Mouse (Mus musculus): Measurements from ENCODE around the gene Olfr488. TPM values are rescaled to one million over a fixed set of nuclear protein-coding genes. Genes with fewer than 3 reads are reported as not detected.

Olfr488 gene
- not detected in 2 replicates for polyA plus RNA-seq (2012; rRNA removed)

GRCm38 (mm10) chr7:108258247-108258646 is at the start of gene Olfr488:
Gene Olfr488, minus strand, starts transcription at chr7:108258347.

DNA sequence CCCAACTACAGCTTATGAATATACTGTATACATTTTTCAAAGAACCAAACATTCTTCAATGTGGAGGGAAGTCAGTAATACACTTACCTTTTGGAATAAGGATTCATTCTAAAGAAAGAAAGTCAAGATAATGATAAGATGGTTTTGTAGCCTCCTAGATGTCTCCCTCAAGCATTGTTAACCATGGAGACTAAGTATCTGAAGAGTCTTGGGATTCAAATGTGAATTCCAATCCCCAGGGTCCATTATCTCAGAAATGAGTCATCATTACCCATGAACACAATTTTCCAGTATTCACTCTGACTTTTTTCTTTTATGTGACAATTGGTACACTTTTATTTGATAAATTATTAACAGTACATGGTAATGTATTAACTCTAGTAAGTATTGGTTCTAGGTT is 30.7 kb upstream of the Olfr488 start, which contains the start of gene Olfr490:
Olfr490 (minus strand) TSS at position 101 of the 400 bp plus-strand sequence.

DNA sequence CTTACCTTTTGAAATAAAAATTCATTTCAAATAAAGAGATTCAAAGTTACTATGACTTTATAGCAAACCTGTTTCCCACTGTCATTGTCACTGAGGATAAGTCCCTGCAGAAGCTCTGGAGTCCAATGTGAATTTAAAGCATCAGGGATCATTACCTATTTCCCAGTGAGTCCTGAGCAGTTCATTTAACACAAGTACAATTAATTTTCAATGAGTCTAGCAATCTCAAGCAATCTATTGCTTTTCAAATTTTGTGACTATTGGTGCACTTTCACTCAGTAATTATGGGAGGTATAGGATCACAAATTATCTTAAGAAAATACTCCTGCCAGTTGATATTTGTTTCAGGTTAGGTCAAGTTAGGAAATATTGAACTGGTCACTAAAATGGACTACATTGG is 43.6 kb downstream of the Olfr488 start, which contains the start of gene Olfr487:
Olfr487 (minus strand) TSS at position 101 of the 400 bp plus-strand sequence.

Other genes with a start within 250 kb of the Olfr488 start
- not detected in 2 replicates for gene Olfr478, start 224.4 kb downstream of the Olfr488 start, polyA plus RNA-seq (2012; rRNA removed)
- gene Olfr479, start 207.7 kb downstream of the Olfr488 start, polyA plus RNA-seq (2012; rRNA removed): not detected in 2 replicates
- not detected in 2 replicates for gene Olfr480, start 191.0 kb downstream of the Olfr488 start, polyA plus RNA-seq (2012; rRNA removed)
- not detected in 2 replicates for gene Olfr481, start 178.5 kb downstream of the Olfr488 start, polyA plus RNA-seq (2012; rRNA removed)
- gene Olfr482, start 160.8 kb downstream of the Olfr488 start, polyA plus RNA-seq (2012; rRNA removed): 0.01 TPM in 1 of 2 replicates, not detected in the other
- gene Olfr483, start 157.5 kb downstream of the Olfr488 start, polyA plus RNA-seq (2012; rRNA removed): not detected in 2 replicates
- not detected in 2 replicates for gene Olfr484, start 130.9 kb downstream of the Olfr488 start, polyA plus RNA-seq (2012; rRNA removed)
- gene Olfr485, start 98.5 kb downstream of the Olfr488 start, polyA plus RNA-seq (2012; rRNA removed): not detected in 2 replicates
- not detected in 2 replicates for gene Olfr486, start 85.6 kb downstream of the Olfr488 start, polyA plus RNA-seq (2012; rRNA removed)
- gene Olfr487, start 43.7 kb downstream of the Olfr488 start, polyA plus RNA-seq (2012; rRNA removed): not detected in 2 replicates
- not detected in 2 replicates for gene Olfr490, start 30.6 kb upstream of the Olfr488 start, polyA plus RNA-seq (2012; rRNA removed)
- not detected in 2 replicates for gene Olfr491, start 55.1 kb upstream of the Olfr488 start, polyA plus RNA-seq (2012; rRNA removed)
- gene Olfr492, start 65.3 kb upstream of the Olfr488 start, polyA plus RNA-seq (2012; rRNA removed): not detected in 2 replicates
- gene Olfr493, start 88.6 kb upstream of the Olfr488 start, polyA plus RNA-seq (2012; rRNA removed): not detected in 2 replicates
- not detected in 2 replicates for gene Olfr494, start 107.0 kb upstream of the Olfr488 start, polyA plus RNA-seq (2012; rRNA removed)
- not detected in 2 replicates for gene Olfr495, start 134.8 kb upstream of the Olfr488 start, polyA plus RNA-seq (2012; rRNA removed)
- not detected in 2 replicates for gene Olfr497, start 162.1 kb upstream of the Olfr488 start, polyA plus RNA-seq (2012; rRNA removed)
- gene Olfr498, start 207.0 kb upstream of the Olfr488 start, polyA plus RNA-seq (2012; rRNA removed): not detected in 2 replicates